Mouse (Mus musculus): ENCODE measurements around the gene Slc26a6.

- TF ChIP-seq CTCF (IDR thresholded peaks at IDR 0.05; ENCODE audit: borderline replicate concordance, extremely low read depth, insufficient read depth, insufficient read length) (peak; percentile 71; the same call in 1 of the 2 replicates), POLR2A (IDR thresholded peaks at IDR 0.05; ENCODE audit: borderline replicate concordance, extremely low read depth, insufficient read depth, insufficient read length, poor library complexity, severe bottlenecking) (no peak)
Observed at GRCm38 (mm10) chr9:108819495-108819894, 33.6 kb upstream of the Slc26a6 start.
